Mouse (Mus musculus) liver, adult 2 months (tissue): ENCODE data around the gene Ubap2. TPM values are rescaled to one million over a fixed set of nuclear protein-coding genes. Genes with fewer than 3 reads are reported as not detected.
A peak's percentile ranks its signal among the peaks of the same experiment; 100 is the strongest.

Source experiments
- DNase-seq: peaks from one replicate; pipeline ENCODE4 v3.0.0-alpha.2; 2011; ENCODE audit warnings: low read depth, low spot score; ENCODE audit errors: extremely low read depth
- H3K27ac ChIP-seq: fragments of 200-500 bp; replicated peaks from 2 replicates; pipeline ENCODE4 v1.5.1; 2012; ENCODE audit warnings: low read depth, mild to moderate bottlenecking, control low read depth, inconsistent platforms, low read length; ENCODE audit not compliant: insufficient read depth
- H3K27me3 ChIP-seq: fragments of 200-500 bp; 2 replicates; pipeline ENCODE4 v1.6.1; 2012; ENCODE audit warnings: mild to moderate bottlenecking, moderate library complexity, low read length, inconsistent platforms; ENCODE audit not compliant: control insufficient read depth, insufficient read depth
- H3K36me3 ChIP-seq: fragments of 200-500 bp; 2 replicates; pipeline ENCODE4 v1.6.1; 2012; ENCODE audit warnings: low read length, inconsistent platforms; ENCODE audit not compliant: control insufficient read depth, insufficient read depth
- H3K4me1 ChIP-seq: fragments of 200-500 bp; 2 replicates; pipeline ENCODE4 v1.6.1; 2011; ENCODE audit warnings: low read length; ENCODE audit not compliant: control insufficient read depth, insufficient read depth
- H3K4me3 ChIP-seq: fragments of 200-500 bp; 2 replicates; pipeline ENCODE4 v1.5.1; 2011; ENCODE audit warnings: low read depth, mild to moderate bottlenecking, control low read depth, low read length, moderate library complexity; ENCODE audit not compliant: insufficient read depth
- H3K79me2 ChIP-seq: fragments of 200-500 bp; 2 replicates; pipeline ENCODE4 v1.6.1; 2012; ENCODE audit warnings: inconsistent platforms, mild to moderate bottlenecking, low read length, moderate library complexity; ENCODE audit not compliant: control insufficient read depth, insufficient read depth
- H3K9ac ChIP-seq: fragments of 200-500 bp; 2 replicates; pipeline ENCODE4 v1.6.1; 2012; ENCODE audit warnings: low read depth, mild to moderate bottlenecking, control low read depth, inconsistent platforms, low read length
- CTCF ChIP-seq: fragments of 200-500 bp; IDR thresholded peaks from 2 replicates; pipeline ENCODE4 v1.5.1; 2011; ENCODE audit warnings: low read depth, low read length, control low read depth
- POLR2A ChIP-seq: fragments of 200-500 bp; IDR thresholded peaks from 2 replicates; pipeline ENCODE4 v1.6.1; 2011; ENCODE audit warnings: low read length, control low read depth; ENCODE audit not compliant: insufficient read depth; ENCODE audit errors: extremely low read depth
- WGBS: fragments of 180-500 bp; shearing (Covaris S2); methylation state at CpG from one replicate; pipeline ENCODE4 v1.1.7; 2018; 5-methylcytosine and 5-hydroxymethylcytosine counted together
- polyA plus RNA-seq: library from polyadenylated mRNA; depleted of rRNA; stranded (reverse); fragments of >200 nt; gene quantifications from 2 replicates; pipeline ENCODE4 v1.2.3, GENCODE M21; 2012
- total RNA-seq: library from RNA; depleted of rRNA; stranded (reverse); fragments of >200 nt; gene quantifications from 2 replicates; pipeline ENCODE4 v1.2.3, GENCODE M21; 2014

The Ubap2 gene
- total and polyA plus RNA-seq, 2 experiments, result 3.0 to 23.0 TPM

GRCm38 (mm10) chr4:41275927-41276326, 983 bp upstream of the Ubap2 start:
- H3K4me3 ChIP-seq, result peak overlapping the region; percentile 63; the same call in 1 of the 2 replicates
- no peaks in the 10 kb centered on the region for H3K27me3 ChIP-seq
- WGBS, result 68% methylated on average over 5 of the region's 5 CpGs
- H3K4me1 ChIP-seq, result peaks cover 7% of the 10 kb centered on the region
- no peak overlapping the region for H3K9ac ChIP-seq
- H3K27ac ChIP-seq, result no peak overlapping the region
- no peak for TF ChIP-seq CTCF
- no peak for TF ChIP-seq POLR2A
- peaks cover 13% of the 10 kb centered on the region; the same call in 1 of the 2 replicates for H3K79me2 ChIP-seq
- no peak for DNase-seq
- no peaks in the 10 kb centered on the region for H3K36me3 ChIP-seq

- Histone ChIP-seq H3K36me3 (no peaks in the 10 kb centered on the region), H3K4me3 (peak overlapping the region; percentile 72), H3K9ac (peak overlapping the region; percentile 80), H3K27ac (peak overlapping the region; percentile 52), H3K4me1 (peaks cover 7% of the 10 kb centered on the region), H3K27me3 (no peaks in the 10 kb centered on the region), H3K79me2 (peaks cover 17% of the 10 kb centered on the region; the same call in 1 of the 2 replicates)
- TF ChIP-seq POLR2A (no peak), CTCF (no peak)
- under 1% methylated on average over 18 of the region's 18 CpGs for WGBS
- DNase-seq, result no peak
These were observed 466 bp downstream of the Ubap2 start for GRCm38 (mm10) chr4:41274377-41274979.

- no peak overlapping the region for H3K9ac ChIP-seq
- peaks cover 2% of the 10 kb centered on the region; the same call in 1 of the 2 replicates for H3K4me1 ChIP-seq
- H3K27ac ChIP-seq, result no peak overlapping the region
- H3K27me3 ChIP-seq, result no peaks in the 10 kb centered on the region
- peak; percentile 43 for DNase-seq
- H3K36me3 ChIP-seq, result no peaks in the 10 kb centered on the region; the same call in 1 of the 2 replicates
- no peak for TF ChIP-seq POLR2A
- TF ChIP-seq CTCF, result no peak
- H3K4me3 ChIP-seq, result no peak overlapping the region
- H3K79me2 ChIP-seq, result peaks cover 23% of the 10 kb centered on the region
These were observed 6.8 kb downstream of the Ubap2 start for GRCm38 (mm10) chr4:41268133-41268532.

- H3K4me3 ChIP-seq, result no peak overlapping the region
- peaks cover 18% of the 10 kb centered on the region for H3K79me2 ChIP-seq
- no peaks in the 10 kb centered on the region; the same call in 1 of the 2 replicates for H3K36me3 ChIP-seq
- no peaks in the 10 kb centered on the region for H3K27me3 ChIP-seq
- no peak overlapping the region for H3K27ac ChIP-seq
- 64% methylated on average over 4 of the region's 4 CpGs for WGBS
- H3K9ac ChIP-seq, result no peak overlapping the region
- H3K4me1 ChIP-seq, result peaks cover 2% of the 10 kb centered on the region; the same call in 1 of the 2 replicates
- no peak for DNase-seq
- TF ChIP-seq POLR2A (no peak), CTCF (no peak)
These were observed 8.6 kb downstream of the Ubap2 start for GRCm38 (mm10) chr4:41266350-41266749.

- no peaks in the 10 kb centered on the region; the same call in 1 of the 2 replicates for H3K36me3 ChIP-seq
- no peak overlapping the region for H3K4me3 ChIP-seq
- H3K79me2 ChIP-seq, result peaks cover 14% of the 10 kb centered on the region; the same call in 1 of the 2 replicates
- no peak overlapping the region for H3K27ac ChIP-seq
- H3K9ac ChIP-seq, result no peak overlapping the region
- TF ChIP-seq CTCF, result no peak
- no peak for TF ChIP-seq POLR2A
- H3K27me3 ChIP-seq, result no peaks in the 10 kb centered on the region
- DNase-seq, result no peak
- H3K4me1 ChIP-seq, result no peaks in the 10 kb centered on the region; the same call in 1 of the 2 replicates
These were observed 14.3 kb downstream of the Ubap2 start for GRCm38 (mm10) chr4:41260691-41261090.

GRCm38 (mm10) chr4:41259019-41259418, 15.9 kb downstream of the Ubap2 start:
- peaks cover 11% of the 10 kb centered on the region; the same call in 1 of the 2 replicates for H3K79me2 ChIP-seq
- H3K9ac ChIP-seq, result no peak overlapping the region
- no peaks in the 10 kb centered on the region for H3K27me3 ChIP-seq
- no peaks in the 10 kb centered on the region; the same call in 1 of the 2 replicates for H3K4me1 ChIP-seq
- 94% methylated on average over 4 of the region's 4 CpGs for WGBS
- no peak overlapping the region for H3K27ac ChIP-seq
- no peak for DNase-seq
- H3K36me3 ChIP-seq, result no peaks in the 10 kb centered on the region; the same call in 1 of the 2 replicates
- no peak overlapping the region for H3K4me3 ChIP-seq
- TF ChIP-seq POLR2A (no peak), CTCF (no peak)
